In genomic region chr11:84526976-84527860, GRCm38 (mm10) we compare ENCODE assay signal across 13 mouse cellular contexts. TPM values are rescaled to one million over a fixed set of nuclear protein-coding genes. Genes with fewer than 3 reads are reported as not detected.
A peak's percentile ranks its signal among the peaks of the same experiment; 100 is the strongest.
DNase-seq lines count a peak whose midpoint lies in the region; ATAC-seq lines count a peak whose summit lies in the region.
"Had no signal": no experiment of that assay in that cellular context is flagged by ENCODE, and none has a peak within 500 bp of the region (broad histone marks: within the 10 kb centered on the region; RNA-seq: fewer than 3 reads in every experiment).

No protein-coding gene starts in this region.

- H3K4me2 ChIP-seq in midbrain, embryonic 15.5 days: peak overlapping the region; percentile 65

- no peaks in the 10 kb centered on the region for H3K9me3 ChIP-seq in hindbrain, embryonic 10.5 days
- no peaks in the 10 kb centered on the region for H3K9me3 ChIP-seq in midbrain, embryonic 15.5 days
- H3K9me3 ChIP-seq: limb, embryonic 13.5 days had no signal

- WGBS in hindbrain, embryonic 10.5 days: 1% methylated on average over 29 of the region's 29 CpGs
- 3% methylated on average over 29 of the region's 29 CpGs for WGBS in midbrain, embryonic 15.5 days

- peak overlapping the region; percentile 77 for H3K27ac ChIP-seq in hindbrain, embryonic 10.5 days
- H3K27ac ChIP-seq in midbrain, embryonic 15.5 days: peak overlapping the region; percentile 86
- H3K27ac ChIP-seq: limb, embryonic 13.5 days had no signal

- H3K4me1 ChIP-seq in hindbrain, embryonic 10.5 days (replicated peaks): peaks cover 56% of the 10 kb centered on the region
- H3K4me1 ChIP-seq in midbrain, embryonic 15.5 days: peaks cover 48% of the 10 kb centered on the region

- ATAC-seq in midbrain, embryonic 15.5 days (replicated peaks): no peak
- ATAC-seq: inflammation-experienced regulatory T-cells, adult 6 months had no signal

- peak overlapping the region; percentile 70 for H3K9ac ChIP-seq in midbrain, embryonic 15.5 days
- H3K9ac ChIP-seq: limb, embryonic 13.5 days; lung, embryonic 14.5 days had no signal

- H3K27me3 ChIP-seq in hindbrain, embryonic 10.5 days (ENCODE audit: insufficient read depth, poor library complexity, severe bottlenecking): peaks cover 100% of the 10 kb centered on the region
- H3K27me3 ChIP-seq in midbrain, embryonic 15.5 days (replicated peaks): peaks cover 56% of the 10 kb centered on the region

- peak; percentile 90 for DNase-seq in heart, adult 11 months
- no peak for DNase-seq in heart, adult 18-20 months
- peak; percentile 24 for DNase-seq in ZHBTc4 (ENCODE audit: low read depth, low spot score)
- DNase-seq in hindbrain, embryonic 10.5 days (ENCODE audit: low spot score): peak; percentile 33
- DNase-seq in gastrocnemius, postnatal 4 days (ENCODE audit: low spot score in 2 of 2): no peak
- DNase-seq in left cerebral cortex, adult 11 months (ENCODE audit: low spot score): no peak
- DNase-seq in left cerebral cortex, adult 9 months (ENCODE audit: low spot score in 2 of 2): no peak
- DNase-seq: right cerebral cortex, adult 18-20 months had no signal

- H3K36me3 ChIP-seq in hindbrain, embryonic 10.5 days: no peaks in the 10 kb centered on the region
- no peaks in the 10 kb centered on the region for H3K36me3 ChIP-seq in midbrain, embryonic 15.5 days (replicated peaks)
- H3K36me3 ChIP-seq: limb, embryonic 13.5 days had no signal

- peak overlapping the region; percentile 65 for H3K4me3 ChIP-seq in hindbrain, embryonic 10.5 days
- H3K4me3 ChIP-seq in midbrain, embryonic 15.5 days: peak overlapping the region; percentile 56

RNA-seq across cellular contexts. Expression of gene Lhx1, which starts 1.9 kb away (rescaled TPM):
- total RNA-seq in heart, adult 18-20 months (2021): not detected
- 9.8 and 30.5 TPM in 2 replicates for polyA plus RNA-seq in hindbrain, embryonic 10.5 days (2016; fragmentation: Nextera tagmentation; extraction: Ambion mirVana)
- 36.8 and 43.3 TPM in 2 replicates for polyA plus RNA-seq in midbrain, embryonic 15.5 days (2015; fragmentation: Nextera tagmentation; extraction: Ambion mirVana)
- total RNA-seq in gastrocnemius, postnatal 4 days (2021): not detected
- total RNA-seq: monocyte, adult 5-6 weeks had no signal
- polyA plus RNA-seq: inflammation-experienced regulatory T-cells, adult 6 months; lung, embryonic 14.5 days had no signal

RNA-seq across cellular contexts. Expression of gene Aatf, which starts 13.9 kb away (rescaled TPM):
- total RNA-seq in heart, adult 18-20 months (2021): 10 to 100 TPM; 14.1 to 15.8 TPM
- 46.8 and 52.1 TPM in 2 replicates for polyA plus RNA-seq in hindbrain, embryonic 10.5 days (2016; fragmentation: Nextera tagmentation; extraction: Ambion mirVana)
- polyA plus RNA-seq in midbrain, embryonic 15.5 days (2015; fragmentation: Nextera tagmentation; extraction: Ambion mirVana): 49.2 and 53.2 TPM in 2 replicates
- total RNA-seq in gastrocnemius, postnatal 4 days (2021): 10 to 100 TPM; 19.6 to 20.7 TPM

Comparison
In these comparisons a context has a peak if more than half of its experiments do, and no peak if none do; other contexts are left out.
1. DNase-seq: peak in heart, adult 11 months (single experiment), ZHBTc4 (single experiment) and hindbrain, embryonic 10.5 days (single experiment); none in heart, adult 18-20 months (0 of 2), gastrocnemius, postnatal 4 days (0 of 2), left cerebral cortex, adult 11 months (single experiment) and left cerebral cortex, adult 9 months (0 of 2).